Mouse (Mus musculus): ENCODE results near the gene Rnf39.
A peak's percentile ranks its signal among the peaks of the same experiment; 100 is the strongest.

Gene Rnf39

DNA sequence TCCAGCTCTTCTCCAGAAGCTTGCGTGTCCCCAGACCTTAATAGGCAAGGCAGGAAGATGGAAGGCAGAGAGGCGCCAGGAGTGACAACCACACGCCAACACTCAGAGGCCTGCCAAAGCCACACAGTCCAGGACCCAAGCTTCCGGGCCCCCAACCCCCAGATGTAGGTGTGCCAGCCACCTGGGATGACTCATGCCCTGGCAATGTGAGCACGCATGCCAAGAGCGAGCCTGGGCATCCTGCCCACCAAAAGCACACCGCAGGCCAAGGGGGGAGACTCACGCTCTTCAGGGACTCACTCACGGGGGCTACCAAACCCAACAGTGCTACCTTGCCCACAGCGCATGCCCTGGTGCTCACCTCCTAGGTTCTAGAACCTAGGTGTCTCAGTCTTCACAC is 327 bp upstream of the Rnf39 start:
- DNase-seq (ENCODE audit: low read depth, low spot score), result no peak

DNA sequence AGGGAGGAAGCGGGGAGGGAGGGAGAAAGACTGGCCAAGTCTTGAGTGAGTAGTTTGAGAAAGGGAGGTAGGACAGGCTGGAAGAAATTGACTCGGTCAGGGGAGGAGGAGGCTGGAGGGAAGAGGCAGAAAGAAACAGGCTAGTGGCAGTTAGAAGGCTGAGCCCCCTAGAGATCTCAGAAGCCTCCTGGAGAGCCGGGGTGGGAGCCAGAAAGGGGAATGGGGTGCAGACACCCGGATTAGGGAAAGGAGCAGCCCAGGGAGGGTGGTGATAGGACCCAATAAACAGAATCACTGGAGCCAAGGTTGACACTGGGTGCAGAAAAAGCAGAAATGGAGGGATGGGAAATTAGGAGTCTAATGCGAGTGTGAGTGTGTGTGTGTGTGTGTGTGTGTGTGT is 973 bp downstream of the Rnf39 start:
- no peak for DNase-seq (ENCODE audit: low read depth, low spot score)

DNA sequence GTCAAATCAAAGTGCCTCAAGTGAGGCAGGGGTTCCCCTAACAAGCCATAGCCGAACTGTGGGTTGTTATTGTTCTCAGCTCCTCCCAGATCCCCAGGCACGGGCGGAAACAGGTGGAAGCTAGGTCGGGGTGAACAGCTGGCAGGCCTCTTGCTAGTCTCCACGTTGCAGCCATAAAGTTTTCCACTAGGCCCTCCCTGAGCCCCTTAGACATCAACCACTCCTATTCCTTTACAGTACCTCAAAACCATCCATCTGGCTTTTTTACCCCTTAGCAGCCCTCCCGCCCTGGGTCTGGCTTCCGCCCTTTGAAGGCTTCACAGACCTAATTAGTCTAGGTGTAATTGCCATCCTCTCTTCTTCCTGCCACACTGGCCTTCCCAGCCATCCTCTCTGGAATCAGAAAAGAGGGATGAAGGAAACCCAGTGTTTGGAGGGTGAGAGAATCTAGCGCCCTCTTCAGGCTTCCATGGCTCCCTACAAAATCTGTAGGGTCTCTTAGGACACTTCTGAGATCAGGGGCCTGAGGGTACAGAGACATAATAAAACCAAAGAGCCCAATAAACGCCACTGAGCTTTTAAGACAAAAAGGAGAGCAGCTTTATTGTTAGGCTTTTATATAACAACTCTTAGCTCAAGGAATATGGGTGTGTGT is 1.5 kb downstream of the Rnf39 start:
- DNase-seq (ENCODE audit: low read depth, low spot score), result peak; percentile 57

DNA sequence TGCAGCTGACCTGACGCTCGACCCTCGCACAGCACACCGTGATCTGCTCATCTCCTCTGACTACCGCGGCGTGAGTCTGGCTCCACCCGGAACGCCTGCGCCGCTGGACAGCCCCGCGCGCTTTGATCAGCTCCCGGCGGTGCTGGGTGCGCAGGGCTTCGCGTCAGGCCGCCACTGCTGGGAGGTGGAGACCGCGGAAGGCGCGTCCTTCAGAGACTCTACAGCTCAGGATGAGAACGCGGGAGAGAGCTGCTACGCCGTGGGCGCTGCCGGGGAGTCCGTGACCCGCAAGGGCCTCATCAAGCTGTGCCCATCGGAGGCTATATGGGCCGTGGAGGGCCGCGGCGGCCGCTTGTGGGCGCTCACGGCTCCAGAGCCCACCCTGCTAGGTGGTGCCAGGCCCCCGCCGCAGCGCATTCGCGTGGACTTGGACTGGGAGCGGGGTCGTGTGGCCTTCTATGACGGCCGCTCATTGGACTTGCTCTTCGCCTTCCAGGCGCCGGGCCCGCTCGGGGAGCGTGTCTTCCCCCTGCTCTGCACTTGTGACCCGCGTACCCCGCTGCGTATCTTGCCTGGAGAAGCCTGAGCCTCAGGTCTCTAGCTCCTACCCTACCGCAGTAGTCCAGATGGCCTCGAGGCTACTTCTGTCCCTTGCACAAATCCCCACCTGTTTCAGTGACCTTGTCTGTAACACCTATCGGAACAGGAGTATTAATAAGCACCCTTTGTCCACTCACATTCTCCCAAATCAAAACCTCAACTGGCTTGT is 4.5 kb downstream of the Rnf39 start:
- DNase-seq (ENCODE audit: low read depth, low spot score), result peak; percentile 19

DNA sequence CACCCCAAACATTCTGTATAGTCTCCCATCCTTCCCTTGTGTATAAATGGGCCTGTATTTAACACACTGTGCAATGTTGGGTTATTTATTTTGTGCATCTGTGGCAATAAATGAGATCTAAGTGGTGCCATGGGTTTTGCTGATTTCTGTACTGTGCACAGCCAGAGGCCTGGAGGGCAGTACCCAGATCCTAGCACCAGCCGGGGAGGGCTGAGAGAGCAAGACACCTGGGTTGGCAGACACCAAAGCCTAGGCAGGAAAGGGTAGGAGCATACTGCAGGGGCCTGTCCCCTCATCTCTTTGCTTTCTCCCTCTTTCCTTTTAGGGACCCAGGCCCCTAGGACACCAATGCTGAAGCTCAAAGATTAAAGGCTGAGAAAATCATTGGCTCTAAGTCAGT is 5.6 kb downstream of the Rnf39 start:
- DNase-seq (ENCODE audit: low read depth, low spot score), result no peak

DNA sequence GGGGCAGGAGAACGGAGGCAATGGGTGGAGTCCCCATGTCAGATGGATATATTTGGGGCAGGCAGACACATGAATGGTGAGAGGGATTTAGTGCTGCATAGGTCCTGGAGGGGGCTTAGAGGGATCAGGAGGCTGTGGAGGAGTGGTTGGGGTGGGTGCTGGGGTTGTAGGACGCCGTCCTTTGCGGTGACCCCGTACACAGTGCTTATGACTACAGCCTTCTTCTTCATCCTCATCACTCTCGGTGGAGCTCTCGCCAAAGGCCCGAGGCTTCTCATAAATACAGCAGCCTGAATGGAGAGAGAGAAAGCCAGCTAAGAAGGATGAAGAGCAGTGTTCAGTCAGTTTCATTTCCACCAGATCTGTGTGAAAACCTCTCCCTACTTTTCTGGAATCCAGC is 6.5 kb downstream of the Rnf39 start:
- DNase-seq (ENCODE audit: low read depth, low spot score), result no peak

DNA sequence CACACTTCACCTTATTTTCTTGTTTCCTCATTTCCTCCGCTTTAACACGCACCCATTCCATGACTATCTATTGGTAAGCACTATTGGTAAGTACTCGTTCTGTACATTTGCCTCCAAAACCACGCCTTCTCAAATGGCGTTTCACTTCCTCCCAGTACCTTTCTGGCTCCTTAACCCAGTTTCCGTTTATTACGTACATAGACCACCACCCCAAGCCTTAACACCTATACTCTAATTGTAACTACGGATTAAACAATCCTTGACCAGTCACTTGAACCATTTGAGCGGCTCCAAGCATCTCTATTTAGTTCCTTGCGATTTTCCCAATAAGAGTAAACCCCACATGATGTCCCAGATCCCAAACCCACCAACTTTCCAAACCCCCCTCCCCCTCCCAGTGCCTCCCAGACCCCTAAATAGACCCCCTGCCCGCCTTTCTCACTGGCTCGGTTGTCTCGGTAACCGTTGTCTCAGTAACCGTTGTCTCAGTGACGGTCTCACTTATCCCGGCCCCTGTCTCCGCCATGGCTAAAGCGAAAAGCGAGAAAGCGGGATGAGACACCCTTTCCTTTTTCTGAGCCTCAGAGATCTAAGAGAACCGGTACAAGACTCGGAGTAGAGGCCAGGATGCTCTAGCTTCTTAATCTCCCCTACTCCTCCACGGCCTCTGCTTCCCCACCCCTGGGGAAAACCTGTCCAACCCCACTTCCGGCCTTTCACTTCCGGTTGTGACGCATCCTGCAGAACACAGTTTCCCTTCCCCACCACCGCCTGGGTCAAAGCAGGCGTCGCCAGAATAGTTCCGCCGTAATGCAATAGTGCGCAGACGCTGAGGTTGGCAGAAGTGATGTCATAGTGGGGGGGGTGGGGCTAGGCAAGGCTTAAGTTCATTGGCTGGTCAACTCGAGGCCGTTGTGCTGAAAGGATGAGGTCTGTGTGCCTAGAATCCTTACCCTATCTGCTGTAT is 8.5 kb downstream of the Rnf39 start, which contains the start of gene Ppp1r11:
TSS of gene Ppp1r11 (minus strand) at position 761 of the 967 bp plus-strand sequence.
- DNase-seq (ENCODE audit: low read depth, low spot score), result peak; percentile 98

DNA sequence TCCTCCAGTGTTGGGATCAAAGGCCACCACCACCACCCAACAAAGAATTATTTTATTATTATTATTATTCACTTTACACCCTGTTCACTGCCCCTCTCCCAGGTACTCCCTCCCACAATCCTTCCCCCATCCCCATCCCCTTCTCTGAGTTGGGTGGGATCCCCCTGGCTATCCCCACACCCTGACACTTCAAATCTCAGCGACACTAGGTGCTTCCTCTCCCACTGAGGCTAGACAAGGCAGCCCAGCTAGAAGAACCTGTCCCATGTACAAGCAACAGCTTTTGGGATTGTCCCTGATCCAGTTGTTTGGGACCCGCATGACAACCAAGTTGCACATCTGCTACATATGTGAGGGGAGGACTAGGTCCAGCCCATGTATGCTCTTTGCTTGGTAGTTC is 9.9 kb downstream of the Rnf39 start:
- no peak for DNase-seq (ENCODE audit: low read depth, low spot score)

DNA sequence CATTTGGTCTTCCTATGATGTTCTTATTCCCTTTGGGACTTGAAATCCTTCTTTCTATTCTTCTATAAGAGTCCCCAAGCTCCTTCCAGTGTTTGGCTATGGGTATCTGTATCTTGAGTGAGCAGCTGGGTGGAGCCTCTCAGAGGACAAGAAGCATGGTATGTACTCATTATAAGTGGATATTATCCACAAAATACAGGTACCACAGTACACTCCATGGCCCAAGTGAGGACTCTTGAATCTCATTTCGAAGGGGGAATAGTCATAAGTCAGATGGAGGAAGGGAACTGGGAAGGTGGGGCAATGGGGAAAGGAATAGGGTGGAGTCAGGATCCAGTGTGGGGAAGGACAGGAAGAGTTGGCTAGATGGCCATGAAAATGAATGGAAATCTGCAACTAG is 10.3 kb downstream of the Rnf39 start:
- no peak for DNase-seq (ENCODE audit: low read depth, low spot score)

DNA sequence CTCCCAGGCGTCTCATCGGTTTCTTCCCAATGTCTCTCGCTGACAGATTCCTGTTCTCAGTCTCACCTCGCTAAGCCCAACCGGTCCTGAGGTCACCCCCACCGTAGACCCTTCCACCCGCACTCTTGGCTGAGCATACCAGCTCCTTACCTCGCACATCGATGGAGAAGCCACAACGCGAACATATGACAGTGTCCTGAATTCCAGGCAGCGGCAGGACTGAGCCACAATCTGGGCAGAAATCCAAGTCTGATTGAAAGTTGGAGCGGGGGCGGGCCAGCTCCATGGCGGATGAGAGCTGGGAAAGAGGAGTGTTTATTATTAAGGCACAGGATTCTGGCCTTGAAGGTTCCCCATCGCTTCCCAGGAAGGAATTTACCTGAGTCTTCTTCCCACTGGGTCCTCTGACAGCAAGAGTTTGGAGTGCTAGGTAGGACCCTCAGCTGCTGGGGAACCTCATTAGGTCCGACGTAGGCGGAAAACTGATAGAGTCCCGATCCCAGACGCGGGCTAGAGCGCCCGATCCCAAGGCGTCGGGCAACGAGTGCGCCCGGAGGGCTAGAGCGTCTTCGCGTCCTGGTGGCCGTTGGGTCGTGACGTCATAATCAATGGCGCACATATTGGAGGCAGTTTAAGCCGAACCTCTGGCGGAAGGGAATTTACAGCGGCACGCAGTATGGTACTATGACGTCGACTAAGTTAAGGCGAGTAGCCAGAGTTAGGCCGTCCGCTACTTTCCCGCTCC is 15.5 kb downstream of the Rnf39 start, which contains the start of the genes Znrd1 and Znrd1as:
TSS of gene Znrd1 (minus strand) at position 561 of the 745 bp plus-strand sequence.
TSS of gene Znrd1as (plus strand) at position 594 of the 745 bp plus-strand sequence.
- peak; percentile 99 for DNase-seq (ENCODE audit: low read depth, low spot score)

DNA sequence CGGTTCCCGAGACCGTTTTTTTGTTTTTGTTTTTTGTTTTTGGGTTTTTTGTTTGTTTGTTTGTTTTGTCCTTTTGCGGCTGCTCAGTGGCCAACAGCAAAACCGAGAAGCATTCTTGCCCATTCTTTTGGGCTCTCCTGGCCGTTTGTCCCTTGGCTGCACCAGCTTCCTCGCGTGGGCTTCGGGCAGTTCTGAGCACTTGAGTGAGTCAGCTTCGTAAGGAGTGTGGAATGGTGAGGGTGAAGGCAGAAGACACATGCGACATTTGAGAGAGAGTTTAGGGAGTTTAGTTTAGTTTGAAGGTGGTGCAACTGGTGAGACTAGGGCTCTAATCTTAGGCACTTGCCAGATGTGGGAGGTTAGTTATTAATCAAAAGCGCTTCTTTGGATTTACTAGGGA is 16.2 kb downstream of the Rnf39 start:
- no peak for DNase-seq (ENCODE audit: low read depth, low spot score)

DNA sequence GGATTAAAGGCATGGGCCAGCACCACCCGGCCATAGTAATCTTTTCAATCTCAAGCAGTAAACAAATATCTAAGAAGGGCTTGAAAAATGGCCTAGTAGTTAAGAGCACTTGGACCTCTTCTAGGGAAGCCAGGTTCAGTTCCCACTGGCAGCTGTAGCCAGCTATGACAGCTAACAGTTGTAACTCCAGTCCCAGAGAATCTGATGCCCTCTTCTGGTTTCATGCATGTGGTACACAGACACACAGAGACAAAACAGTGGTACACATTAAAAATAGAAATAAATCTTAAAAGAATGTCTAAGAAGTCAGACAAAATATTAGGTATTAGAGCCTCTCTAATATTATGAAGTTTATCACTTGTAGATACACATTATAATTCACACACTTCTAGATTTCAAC is 18.4 kb downstream of the Rnf39 start:
- DNase-seq (ENCODE audit: low read depth, low spot score), result no peak

DNA sequence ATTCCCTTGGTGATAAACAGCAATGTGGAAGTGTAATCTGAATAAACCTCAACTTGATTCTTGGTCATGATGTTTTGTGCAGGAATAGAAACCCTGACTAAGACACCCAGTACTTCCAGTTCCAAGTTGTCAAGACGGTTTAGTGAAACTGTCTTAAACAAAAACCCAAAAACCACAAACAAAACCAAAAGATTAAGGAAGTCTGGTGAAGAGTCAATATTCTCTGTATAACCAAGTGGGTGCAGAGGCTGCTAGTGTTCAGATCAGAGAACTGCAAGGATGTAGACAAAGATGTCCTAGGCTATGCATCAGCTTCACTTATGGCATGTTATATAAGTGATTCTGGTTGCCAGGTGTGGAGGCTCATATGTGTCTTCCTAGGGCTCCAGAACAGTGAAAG is 24.2 kb downstream of the Rnf39 start:
- no peak for DNase-seq (ENCODE audit: low read depth, low spot score)

DNA sequence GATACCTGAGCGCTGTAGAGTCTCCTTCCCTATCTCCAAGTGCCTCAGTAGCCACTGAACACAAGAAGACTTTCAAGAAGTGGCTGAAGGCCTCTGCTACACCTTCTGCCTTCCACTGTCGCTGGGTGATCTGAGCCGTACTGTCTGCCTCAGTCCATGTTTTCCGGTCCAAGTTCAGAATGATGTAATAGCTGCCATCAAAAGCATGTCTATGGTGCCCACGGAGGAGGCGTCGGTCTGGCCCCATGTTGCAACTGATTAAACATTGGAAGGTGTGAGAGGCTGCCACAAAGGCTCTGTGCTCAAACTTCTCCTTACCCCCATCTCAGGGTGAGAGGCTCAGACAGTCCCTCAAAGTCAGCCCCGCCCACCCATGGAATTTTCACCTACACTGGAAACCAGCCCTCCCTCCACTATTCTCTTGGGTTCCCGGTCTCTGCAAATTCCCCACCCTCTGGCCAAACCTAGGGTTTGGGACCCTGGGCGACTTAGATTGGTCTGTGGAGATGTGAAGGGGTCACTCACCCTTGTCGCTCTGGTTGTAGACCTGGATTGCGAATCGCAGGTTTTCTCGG is 27.7 kb downstream of the Rnf39 start:
- no peak for DNase-seq (ENCODE audit: low read depth, low spot score)

DNA sequence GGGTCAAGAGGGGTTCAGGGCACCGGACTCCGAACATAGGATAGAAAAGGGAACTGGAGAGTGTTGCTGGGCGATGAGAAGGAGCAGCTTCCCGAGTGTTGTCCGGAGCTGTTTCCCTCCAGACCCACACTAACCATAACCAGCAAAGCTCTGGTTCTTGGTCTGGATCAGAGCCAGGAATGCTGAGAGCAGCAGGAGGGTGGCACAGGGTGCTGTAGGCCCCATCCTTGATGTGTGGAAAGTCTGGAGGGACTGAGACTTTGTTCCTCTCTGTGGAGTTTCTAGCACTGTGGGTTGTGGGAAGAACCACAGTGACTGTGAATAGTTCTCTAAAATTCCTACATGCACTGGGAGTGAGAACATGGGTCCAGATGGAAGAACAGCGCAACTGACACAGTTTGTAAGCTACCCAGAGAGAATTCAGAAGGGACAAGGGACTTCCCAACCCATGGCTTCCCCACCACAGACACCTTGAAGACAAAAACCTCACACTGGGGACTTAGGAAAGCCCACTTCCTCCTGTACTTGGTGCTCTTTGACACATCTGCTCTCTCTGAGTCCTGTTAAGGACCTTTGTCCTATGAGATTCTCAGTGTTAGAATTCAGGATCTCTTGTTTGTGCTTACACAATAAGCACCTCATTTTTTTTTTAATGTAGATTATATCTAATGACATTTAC is 28.6 kb downstream of the Rnf39 start:
- no peak for DNase-seq (ENCODE audit: low read depth, low spot score)

DNA sequence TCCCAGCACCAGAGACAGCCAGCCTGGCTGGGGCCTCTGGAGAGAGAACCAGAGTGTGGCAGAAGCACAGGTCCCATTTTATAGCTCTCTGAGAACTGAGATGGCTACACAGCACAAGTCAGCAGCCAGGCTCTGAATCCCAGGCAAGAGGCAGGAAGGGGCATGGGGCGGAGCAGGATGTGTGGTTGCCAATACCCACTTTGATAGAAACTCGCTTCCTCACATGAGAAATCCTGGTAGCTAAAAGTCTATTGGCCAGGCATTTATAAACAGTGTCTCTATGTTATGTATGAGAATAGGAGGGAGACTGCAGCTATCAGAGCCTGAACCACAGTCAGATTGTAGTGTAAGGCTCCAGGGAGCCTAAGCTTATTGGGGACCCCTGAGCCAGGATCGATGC is 30.1 kb downstream of the Rnf39 start:
- DNase-seq (ENCODE audit: low read depth, low spot score), result no peak

DNA sequence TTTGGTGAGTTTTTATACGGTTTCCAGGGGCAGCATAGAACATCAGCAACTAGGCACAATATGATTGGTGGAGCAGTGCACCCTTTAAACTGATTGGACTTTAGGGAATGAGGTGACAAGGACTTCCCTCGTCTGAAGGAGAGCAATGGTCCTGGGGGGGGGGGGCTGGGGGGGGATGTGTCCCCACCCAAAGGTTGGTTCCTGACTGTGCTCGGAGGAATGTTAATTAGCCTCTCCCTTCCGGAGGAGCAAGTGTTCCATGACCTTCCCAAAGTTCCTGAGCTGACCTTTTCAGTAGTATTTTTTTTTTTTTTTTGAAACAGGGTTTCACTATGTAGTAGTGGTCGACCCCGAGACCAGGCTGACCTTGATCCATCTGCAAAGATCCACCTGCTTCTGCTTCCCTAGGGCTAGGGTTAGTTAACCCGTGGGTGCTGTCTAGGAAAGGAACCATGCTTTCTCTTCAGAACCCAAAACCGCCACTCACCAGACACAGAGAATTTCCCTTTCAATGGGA is 30.6 kb downstream of the Rnf39 start:
- no peak for DNase-seq (ENCODE audit: low read depth, low spot score)

DNA sequence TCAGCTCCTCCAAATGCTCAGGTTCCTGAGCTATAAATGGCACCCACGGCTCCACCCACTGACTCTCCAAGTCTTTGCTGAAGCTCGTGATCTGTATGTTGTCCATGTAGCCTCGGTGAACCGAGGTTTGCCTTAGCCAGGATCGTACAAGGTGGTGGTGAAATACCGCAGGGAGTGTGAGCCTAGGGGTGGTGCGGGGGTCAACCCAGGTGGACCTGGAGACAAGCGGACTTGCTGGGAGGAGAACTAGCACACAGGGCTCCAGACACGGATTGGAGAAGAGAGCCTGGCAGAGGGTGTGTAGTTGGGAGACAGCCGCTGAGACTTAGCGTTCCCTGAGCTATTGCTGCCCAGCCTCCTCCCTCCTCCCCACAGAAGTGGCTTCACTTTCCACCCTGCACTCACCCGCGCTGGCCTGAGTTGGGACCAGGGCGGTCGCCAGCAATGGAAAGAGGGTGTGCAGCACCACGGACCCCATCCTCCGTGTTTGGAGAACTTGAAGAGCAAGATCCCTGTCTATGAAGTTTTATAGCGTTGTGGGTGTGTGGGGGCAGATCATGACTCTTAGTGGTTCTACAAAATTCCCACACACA is 38.6 kb downstream of the Rnf39 start, which contains the start of gene 2410137M14Rik:
TSS of gene 2410137M14Rik (minus strand) at position 17 of the 593 bp plus-strand sequence.
- DNase-seq (ENCODE audit: low read depth, low spot score), result no peak

DNA sequence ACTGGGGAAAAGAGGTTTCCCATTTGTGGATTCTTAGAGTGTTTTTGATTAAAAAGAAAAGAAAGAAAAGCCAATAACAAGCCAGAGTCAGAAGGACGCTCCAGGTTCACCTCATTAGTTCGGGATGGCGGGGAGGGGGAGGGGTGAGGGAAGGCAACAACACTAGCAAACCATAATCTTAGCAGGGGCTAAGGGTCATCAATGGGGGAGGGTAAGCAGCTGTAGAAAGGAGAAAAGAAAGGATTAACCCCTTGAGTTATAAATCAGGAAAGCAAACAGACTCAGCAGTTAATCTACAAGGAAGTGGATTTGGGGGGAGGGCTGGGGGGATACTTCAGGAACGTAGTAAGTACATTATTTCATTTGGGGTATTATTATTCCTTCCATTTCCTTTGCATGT is 39.1 kb downstream of the Rnf39 start:
- DNase-seq (ENCODE audit: low read depth, low spot score), result peak; percentile 7
